Mouse (Mus musculus) limb, embryonic 11.5 days (tissue): ENCODE data around the gene Atp6v1g1. TPM values are rescaled to one million over a fixed set of nuclear protein-coding genes. Genes with fewer than 3 reads are reported as not detected.

ENCODE experiments used
- ATAC-seq: fragments of 200-750 bp; cut with Nextera tagmentation; 2 replicates; pipeline ENCODE4 v1.8.0; 2017; ENCODE audit warnings: low read depth; ENCODE audit not compliant: insufficient number of reproducible peaks, low FRiP score, low TSS enrichment
- DNase-seq: peaks from one replicate; pipeline ENCODE4 v3.0.0-alpha.2; 2015; ENCODE audit warnings: low spot score
- H3K27ac ChIP-seq: fragments of 300-500 bp; sonication (generic); replicated peaks from 2 replicates; pipeline ENCODE4 v1.5.1; 2014; ENCODE audit warnings: low read depth, mild to moderate bottlenecking, low read length
- H3K27me3 ChIP-seq: fragments of 300-500 bp; sonication (generic); 2 replicates; pipeline ENCODE4 v1.6.1; 2014; ENCODE audit warnings: mild to moderate bottlenecking, low read length, mixed read lengths; ENCODE audit not compliant: control insufficient read depth, insufficient read depth
- H3K36me3 ChIP-seq: fragments of 300-500 bp; sonication (generic); 2 replicates; pipeline ENCODE4 v1.6.1; 2014; ENCODE audit warnings: mild to moderate bottlenecking, low read length, moderate library complexity, mixed read lengths; ENCODE audit not compliant: control insufficient read depth, insufficient read depth
- H3K4me1 ChIP-seq: fragments of 300-500 bp; sonication (generic); 2 replicates; pipeline ENCODE4 v1.6.1; 2014; ENCODE audit warnings: low read length, mixed read lengths; ENCODE audit not compliant: control insufficient read depth, insufficient read depth
- H3K4me2 ChIP-seq: fragments of 300-500 bp; sonication (generic); 2 replicates; pipeline ENCODE4 v1.6.1; 2014; ENCODE audit warnings: low read depth, mild to moderate bottlenecking, moderate library complexity; ENCODE audit not compliant: severe bottlenecking
- H3K4me3 ChIP-seq: fragments of 300-500 bp; sonication (generic); 2 replicates; pipeline ENCODE4 v1.5.1; 2014; ENCODE audit warnings: low read depth, low read length
- H3K9ac ChIP-seq: fragments of 300-500 bp; sonication (generic); 2 replicates; pipeline ENCODE4 v1.6.1; 2014; ENCODE audit warnings: mild to moderate bottlenecking, low read length
- H3K9me3 ChIP-seq: fragments of 300-500 bp; sonication (generic); 2 replicates; pipeline ENCODE4 v1.6.1; 2016; ENCODE audit warnings: low read length; ENCODE audit not compliant: control insufficient read depth
- WGBS: fragments of 180-500 bp; shearing (Covaris S2); extraction: QIAGEN DNeasy Blood & Tissue Kit; methylation state at CpG from one replicate; pipeline ENCODE4 v1.1.7; 2014; 5-methylcytosine and 5-hydroxymethylcytosine counted together
- polyA plus RNA-seq: library from polyadenylated mRNA; unstranded; fragments of >200 nt; fragmentation: Nextera tagmentation; extraction: Ambion mirVana; gene quantifications from 2 replicates; pipeline ENCODE4 v1.2.1, GENCODE M21; 2014

Gene Atp6v1g1
- 277 and 294 TPM in 2 replicates for polyA plus RNA-seq

GRCm38 (mm10) chr4:63544494-63545230 lies at the start of gene Atp6v1g1:
Gene Atp6v1g1 (plus strand): TSS chr4:63544772.
- Histone ChIP-seq H3K4me2 (peak within 1 kb of the TSS; percentile 81), H3K4me3 (peak within 1 kb of the TSS; percentile 87), H3K36me3 (peaks cover 9% of the 10 kb centered on the region), H3K9ac (peak within 1 kb of the TSS; percentile 93), H3K27me3 (no peaks in the 10 kb centered on the region), H3K4me1 (peaks cover 12% of the 10 kb centered on the region), H3K9me3 (no peaks in the 10 kb centered on the region), H3K27ac (peak within 1 kb of the TSS; percentile 57; the same call in 1 of the 2 replicates)
- DNase-seq, result peak; percentile 95
- under 1% methylated on average over 56 of the region's 57 CpGs for WGBS
- ATAC-seq, result peak; percentile 95

GRCm38 (mm10) chr4:63494967-63495914 lies 49.3 kb upstream of the Atp6v1g1 start:
- ATAC-seq (peak; percentile 69), DNase-seq (peak; percentile 76)
- H3K4me3 ChIP-seq, result peak overlapping the region; percentile 74
- peaks cover 24% of the 10 kb centered on the region for H3K4me1 ChIP-seq
- H3K9me3 ChIP-seq, result no peaks in the 10 kb centered on the region
- peak overlapping the region; percentile 95 for H3K4me2 ChIP-seq
- no peaks in the 10 kb centered on the region for H3K36me3 ChIP-seq
- WGBS, result under 1% methylated on average over 100 of the region's 107 CpGs
- peak overlapping the region; percentile 59; the same call in 1 of the 2 replicates for H3K27ac ChIP-seq
- no peaks in the 10 kb centered on the region for H3K27me3 ChIP-seq
- H3K9ac ChIP-seq, result peak overlapping the region; percentile 94

GRCm38 (mm10) chr4:63495915-63496278 lies 48.7 kb upstream of the Atp6v1g1 start, which contains the start of gene Whrn:
Gene Whrn (minus strand): TSS chr4:63495991.
- Histone ChIP-seq H3K27me3 (no peaks in the 10 kb centered on the region), H3K9ac (peak within 1 kb of the TSS; percentile 94), H3K27ac (peak within 1 kb of the TSS; percentile 59; the same call in 1 of the 2 replicates), H3K9me3 (no peaks in the 10 kb centered on the region), H3K4me2 (peak within 1 kb of the TSS; percentile 95), H3K4me1 (peaks cover 22% of the 10 kb centered on the region), H3K36me3 (no peaks in the 10 kb centered on the region), H3K4me3 (peak within 1 kb of the TSS; percentile 74)
- ATAC-seq (peak; percentile 80), DNase-seq (peak; percentile 89)
- WGBS, result under 1% methylated on average over 23 of the region's 34 CpGs

GRCm38 (mm10) chr4:63496312-63496711 lies 48.3 kb upstream of the Atp6v1g1 start:
- ATAC-seq, result 0 out of 2 replicates have a peak, but pooled peaks have one; percentile 22
- no peaks in the 10 kb centered on the region for H3K27me3 ChIP-seq
- peaks cover 22% of the 10 kb centered on the region for H3K4me1 ChIP-seq
- H3K4me3 ChIP-seq, result peak overlapping the region; percentile 74
- no peaks in the 10 kb centered on the region for H3K9me3 ChIP-seq
- WGBS, result 12% methylated on average over 5 of the region's 6 CpGs
- H3K4me2 ChIP-seq, result peak overlapping the region; percentile 95
- DNase-seq, result no peak
- H3K27ac ChIP-seq, result no peak overlapping the region
- no peaks in the 10 kb centered on the region for H3K36me3 ChIP-seq
- H3K9ac ChIP-seq, result peak overlapping the region; percentile 94

- 35% methylated on average over 3 of the region's 3 CpGs for WGBS
- no peak overlapping the region for H3K4me2 ChIP-seq
- H3K9ac ChIP-seq, result no peak overlapping the region
- H3K4me1 ChIP-seq, result peaks cover 14% of the 10 kb centered on the region; the same call in 1 of the 2 replicates
- ATAC-seq, result no peak
- H3K27me3 ChIP-seq, result no peaks in the 10 kb centered on the region
- H3K4me3 ChIP-seq, result no peak overlapping the region
- H3K9me3 ChIP-seq, result no peaks in the 10 kb centered on the region
- DNase-seq, result peak; percentile 36
- H3K36me3 ChIP-seq, result no peaks in the 10 kb centered on the region
- H3K27ac ChIP-seq, result no peak overlapping the region
These were observed 46.2 kb upstream of the Atp6v1g1 start for GRCm38 (mm10) chr4:63498346-63498745.

GRCm38 (mm10) chr4:63501050-63501449 lies 43.5 kb upstream of the Atp6v1g1 start:
- no peak for DNase-seq
- Histone ChIP-seq H3K4me1 (0 out of 2 replicates have a peak, but pooled peaks cover 3% of the 10 kb centered on the region), H3K36me3 (no peaks in the 10 kb centered on the region), H3K9ac (no peak overlapping the region), H3K27me3 (no peaks in the 10 kb centered on the region), H3K4me2 (no peak overlapping the region), H3K9me3 (no peaks in the 10 kb centered on the region), H3K27ac (no peak overlapping the region), H3K4me3 (no peak overlapping the region)
- WGBS, result 70% methylated on average over 5 of the region's 5 CpGs
- ATAC-seq, result no peak

- no peak for ATAC-seq
- H3K4me2 ChIP-seq, result no peak overlapping the region
- H3K27me3 ChIP-seq, result no peaks in the 10 kb centered on the region
- H3K9me3 ChIP-seq, result no peaks in the 10 kb centered on the region
- no peak overlapping the region for H3K4me3 ChIP-seq
- H3K9ac ChIP-seq, result no peak overlapping the region
- H3K27ac ChIP-seq, result no peak overlapping the region
- H3K36me3 ChIP-seq, result no peaks in the 10 kb centered on the region
- WGBS, result 80% methylated on average over 5 of the region's 5 CpGs
- no peak for DNase-seq
- H3K4me1 ChIP-seq, result no peaks in the 10 kb centered on the region
These were observed 40.6 kb upstream of the Atp6v1g1 start for GRCm38 (mm10) chr4:63503949-63504348.

- H3K9ac ChIP-seq, result no peak overlapping the region
- no peak overlapping the region for H3K27ac ChIP-seq
- no peak for ATAC-seq
- no peaks in the 10 kb centered on the region for H3K27me3 ChIP-seq
- H3K4me2 ChIP-seq, result no peak overlapping the region
- H3K9me3 ChIP-seq, result no peaks in the 10 kb centered on the region
- 80% methylated on average over 5 of the region's 5 CpGs for WGBS
- no peak for DNase-seq
- H3K4me1 ChIP-seq, result no peaks in the 10 kb centered on the region
- H3K4me3 ChIP-seq, result no peak overlapping the region
- H3K36me3 ChIP-seq, result no peaks in the 10 kb centered on the region
These were observed 37.1 kb upstream of the Atp6v1g1 start for GRCm38 (mm10) chr4:63507478-63507877.
